Mouse (Mus musculus) hindbrain, embryonic 16.5 days (tissue): ENCODE measurements around the gene Atp10b. TPM values are rescaled to one million over a fixed set of nuclear protein-coding genes. Genes with fewer than 3 reads are reported as not detected.

Experiments used
- ATAC-seq: fragments of 200-750 bp; cut with Nextera tagmentation; 2 replicates; pipeline ENCODE4 v1.8.0; 2017; ENCODE audit warnings: moderate TSS enrichment, moderate library complexity
- H3K27ac ChIP-seq: fragments of 300-500 bp; sonication (generic); 2 replicates; pipeline ENCODE4 v1.5.1; 2014; ENCODE audit warnings: low read depth, mild to moderate bottlenecking, control low read depth, low read length, moderate library complexity
- H3K27me3 ChIP-seq: fragments of 300-500 bp; sonication (generic); replicated peaks from 2 replicates; pipeline ENCODE4 v1.6.1; 2014; ENCODE audit warnings: low read length; ENCODE audit not compliant: control insufficient read depth, insufficient read depth
- H3K36me3 ChIP-seq: fragments of 300-500 bp; sonication (generic); 2 replicates; pipeline ENCODE4 v1.6.1; 2014; ENCODE audit warnings: mild to moderate bottlenecking, low read length, moderate library complexity, mixed read lengths; ENCODE audit not compliant: control insufficient read depth, insufficient read depth
- H3K4me1 ChIP-seq: fragments of 300-500 bp; sonication (generic); 2 replicates; pipeline ENCODE4 v1.6.1; 2014; ENCODE audit warnings: low read depth, low read length; ENCODE audit not compliant: control insufficient read depth, insufficient read depth
- H3K4me2 ChIP-seq: fragments of 300-500 bp; sonication (generic); 2 replicates; pipeline ENCODE4 v1.6.1; 2014; ENCODE audit warnings: mild to moderate bottlenecking, low read length, control low read depth, moderate library complexity
- H3K4me3 ChIP-seq: fragments of 300-500 bp; sonication (generic); 2 replicates; pipeline ENCODE4 v1.5.1; 2014; ENCODE audit warnings: mild to moderate bottlenecking, low read length, control low read depth, moderate library complexity
- H3K9ac ChIP-seq: fragments of 300-500 bp; sonication (generic); 2 replicates; pipeline ENCODE4 v1.6.1; 2014; ENCODE audit warnings: low read depth, mild to moderate bottlenecking, control low read depth, low read length, moderate library complexity
- H3K9me3 ChIP-seq: fragments of 300-500 bp; sonication (generic); 2 replicates; pipeline ENCODE4 v1.6.1; 2014; ENCODE audit warnings: mild to moderate bottlenecking, low read length, moderate library complexity; ENCODE audit not compliant: control insufficient read depth
- WGBS: fragments of 180-500 bp; shearing (Covaris S2); extraction: QIAGEN DNeasy Blood & Tissue Kit; methylation state at CpG from one replicate; pipeline ENCODE4 v1.1.7; 2014; 5-methylcytosine and 5-hydroxymethylcytosine counted together
- polyA plus RNA-seq: library from polyadenylated mRNA; unstranded; fragments of >200 nt; fragmentation: Nextera tagmentation; extraction: Ambion mirVana; gene quantifications from 2 replicates; pipeline ENCODE4 v1.2.1, GENCODE M21; 2015

Atp10b gene
- polyA plus RNA-seq, 1 experiment from 2014 or later, result 0.31 TPM

GRCm38 (mm10) chr11:43186291-43186690 lies 36.6 kb downstream of the Atp10b start:
- Histone ChIP-seq H3K9ac (no peak overlapping the region), H3K4me1 (no peaks in the 10 kb centered on the region), H3K9me3 (no peaks in the 10 kb centered on the region), H3K4me2 (no peak overlapping the region), H3K4me3 (no peak overlapping the region), H3K36me3 (no peaks in the 10 kb centered on the region), H3K27me3 (no peaks in the 10 kb centered on the region), H3K27ac (no peak overlapping the region)
- no peak for ATAC-seq
- 63% methylated on average over 6 of the region's 6 CpGs for WGBS

GRCm38 (mm10) chr11:43189817-43190593 lies 40.3 kb downstream of the Atp10b start:
- no peaks in the 10 kb centered on the region for H3K4me1 ChIP-seq
- H3K4me3 ChIP-seq, result no peak overlapping the region
- 86% methylated on average over 3 of the region's 3 CpGs for WGBS
- no peak overlapping the region for H3K27ac ChIP-seq
- no peaks in the 10 kb centered on the region for H3K9me3 ChIP-seq
- no peaks in the 10 kb centered on the region for H3K27me3 ChIP-seq
- ATAC-seq, result no peak
- H3K4me2 ChIP-seq, result no peak overlapping the region
- no peaks in the 10 kb centered on the region for H3K36me3 ChIP-seq
- H3K9ac ChIP-seq, result no peak overlapping the region

GRCm38 (mm10) chr11:43198811-43199210 lies 49.1 kb downstream of the Atp10b start:
- H3K4me3 ChIP-seq, result no peak overlapping the region
- no peaks in the 10 kb centered on the region for H3K9me3 ChIP-seq
- no peaks in the 10 kb centered on the region for H3K27me3 ChIP-seq
- no peak overlapping the region for H3K9ac ChIP-seq
- WGBS, result 81% methylated on average over 2 of the region's 2 CpGs
- ATAC-seq, result no peak
- no peak overlapping the region for H3K27ac ChIP-seq
- H3K4me2 ChIP-seq, result no peak overlapping the region
- H3K36me3 ChIP-seq, result no peaks in the 10 kb centered on the region
- H3K4me1 ChIP-seq, result no peaks in the 10 kb centered on the region

- Histone ChIP-seq H3K9me3 (no peaks in the 10 kb centered on the region), H3K27ac (no peak overlapping the region), H3K4me1 (no peaks in the 10 kb centered on the region), H3K9ac (no peak overlapping the region), H3K4me3 (no peak overlapping the region), H3K27me3 (no peaks in the 10 kb centered on the region), H3K4me2 (no peak overlapping the region), H3K36me3 (no peaks in the 10 kb centered on the region)
- no peak for ATAC-seq
Observed at GRCm38 (mm10) chr11:43199358-43199757, 49.7 kb downstream of the Atp10b start.

- H3K9me3 ChIP-seq, result no peaks in the 10 kb centered on the region
- H3K4me2 ChIP-seq, result no peak overlapping the region
- H3K27ac ChIP-seq, result no peak overlapping the region
- H3K36me3 ChIP-seq, result no peaks in the 10 kb centered on the region
- no peaks in the 10 kb centered on the region for H3K27me3 ChIP-seq
- no peaks in the 10 kb centered on the region for H3K4me1 ChIP-seq
- H3K4me3 ChIP-seq, result no peak overlapping the region
- 96% methylated on average over 2 of the region's 2 CpGs for WGBS
- no peak for ATAC-seq
- no peak overlapping the region for H3K9ac ChIP-seq
Observed at GRCm38 (mm10) chr11:43200089-43200488, 50.4 kb downstream of the Atp10b start.

GRCm38 (mm10) chr11:43203580-43203979 lies 53.9 kb downstream of the Atp10b start:
- Histone ChIP-seq H3K9me3 (no peaks in the 10 kb centered on the region), H3K36me3 (no peaks in the 10 kb centered on the region), H3K4me1 (no peaks in the 10 kb centered on the region), H3K9ac (no peak overlapping the region), H3K27me3 (no peaks in the 10 kb centered on the region), H3K4me2 (no peak overlapping the region), H3K27ac (no peak overlapping the region), H3K4me3 (no peak overlapping the region)
- no peak for ATAC-seq
- WGBS, result 39% methylated on average over 3 of the region's 3 CpGs

GRCm38 (mm10) chr11:43213134-43213533 lies 63.5 kb downstream of the Atp10b start:
- Histone ChIP-seq H3K4me3 (no peak overlapping the region), H3K9me3 (no peaks in the 10 kb centered on the region), H3K4me2 (no peak overlapping the region), H3K27ac (no peak overlapping the region), H3K36me3 (no peaks in the 10 kb centered on the region), H3K4me1 (peaks cover 3% of the 10 kb centered on the region; the same call in 1 of the 2 replicates), H3K27me3 (no peaks in the 10 kb centered on the region), H3K9ac (no peak overlapping the region)
- no peak for ATAC-seq
- WGBS, result 33% methylated on average over 1 of the region's 1 CpGs

GRCm38 (mm10) chr11:43213740-43214139 lies 64.1 kb downstream of the Atp10b start:
- H3K9me3 ChIP-seq, result no peaks in the 10 kb centered on the region

GRCm38 (mm10) chr11:43217021-43217420 lies 67.3 kb downstream of the Atp10b start:
- Histone ChIP-seq H3K9me3 (no peaks in the 10 kb centered on the region), H3K9ac (no peak overlapping the region), H3K4me1 (peaks cover 3% of the 10 kb centered on the region; the same call in 1 of the 2 replicates), H3K4me3 (no peak overlapping the region), H3K27ac (no peak overlapping the region; the same call in 1 of the 2 replicates), H3K4me2 (no peak overlapping the region), H3K27me3 (no peaks in the 10 kb centered on the region), H3K36me3 (no peaks in the 10 kb centered on the region)
- ATAC-seq, result peak; percentile 92
- WGBS, result 25% methylated on average over 4 of the region's 4 CpGs

More at GRCm38 (mm10) chr11:43213740-43214139, 64.1 kb downstream of the Atp10b start:
- no peaks in the 10 kb centered on the region for H3K36me3 ChIP-seq
- H3K4me3 ChIP-seq, result no peak overlapping the region
- H3K9ac ChIP-seq, result no peak overlapping the region
- no peaks in the 10 kb centered on the region for H3K27me3 ChIP-seq
- 95% methylated on average over 1 of the region's 1 CpGs for WGBS
- no peak overlapping the region for H3K4me2 ChIP-seq
- ATAC-seq, result no peak
- no peak overlapping the region for H3K27ac ChIP-seq
- H3K4me1 ChIP-seq, result peaks cover 3% of the 10 kb centered on the region; the same call in 1 of the 2 replicates
